Mouse (Mus musculus) urinary bladder, postnatal 36 days (tissue): ENCODE results near the gene Apc2.
A peak's percentile ranks its signal among the peaks of the same experiment; 100 is the strongest.

Source experiments
- DNase-seq, 2 experiments: peaks; one replicate each; pipeline ENCODE4 v3.0.0; 2022; ENCODE audit warnings: low spot score in 2 of 2, mixed read lengths in 1 of 2

Apc2 gene

GRCm38 (mm10) chr10:80262776-80263365 is 32.9 kb upstream of the Apc2 start:
- DNase-seq = no peak

DNA sequence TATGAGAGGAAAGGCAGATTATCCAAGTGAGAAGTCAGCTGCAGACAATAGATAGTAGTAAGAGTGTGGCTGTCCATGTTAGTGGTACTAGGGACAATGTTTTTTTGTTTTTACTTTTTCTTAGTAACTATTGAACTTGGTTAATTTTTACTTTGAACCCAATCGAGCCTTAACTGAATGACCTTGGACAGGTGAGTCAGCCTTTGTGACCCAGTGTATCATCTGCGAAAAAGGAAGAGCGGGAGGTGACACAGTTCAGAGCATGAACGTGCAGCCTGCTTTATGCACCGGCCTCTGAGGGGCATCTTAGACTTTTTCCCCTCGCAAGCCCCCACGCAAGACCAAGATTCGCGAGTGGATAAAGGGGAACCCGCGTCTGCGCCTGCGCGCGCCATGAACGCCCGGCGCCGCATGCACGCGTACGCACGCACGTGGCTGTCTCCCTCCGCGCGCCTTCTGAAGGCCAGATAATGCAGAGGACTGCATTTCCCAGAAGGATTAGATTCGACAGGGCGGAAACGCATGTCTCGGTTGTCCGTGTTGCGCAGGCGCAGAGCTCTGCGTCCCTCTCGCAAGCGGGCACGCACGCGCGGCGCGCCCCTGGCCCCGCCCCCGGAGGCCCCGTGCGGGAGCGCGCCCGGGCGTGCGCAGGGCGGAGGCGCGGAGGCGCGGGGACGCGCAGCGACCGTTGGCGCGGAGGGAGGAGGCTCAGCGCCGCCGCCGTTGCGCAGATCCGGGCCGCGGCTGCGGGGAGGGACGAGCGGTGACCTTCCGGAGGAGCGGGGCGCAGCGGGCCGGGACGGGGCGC is 31.2 kb upstream of the Apc2 start:
- peak; percentile 96 to 98 for DNase-seq

- no peak for DNase-seq
Observed at GRCm38 (mm10) chr10:80265149-80265486, 30.7 kb upstream of the Apc2 start.

DNA sequence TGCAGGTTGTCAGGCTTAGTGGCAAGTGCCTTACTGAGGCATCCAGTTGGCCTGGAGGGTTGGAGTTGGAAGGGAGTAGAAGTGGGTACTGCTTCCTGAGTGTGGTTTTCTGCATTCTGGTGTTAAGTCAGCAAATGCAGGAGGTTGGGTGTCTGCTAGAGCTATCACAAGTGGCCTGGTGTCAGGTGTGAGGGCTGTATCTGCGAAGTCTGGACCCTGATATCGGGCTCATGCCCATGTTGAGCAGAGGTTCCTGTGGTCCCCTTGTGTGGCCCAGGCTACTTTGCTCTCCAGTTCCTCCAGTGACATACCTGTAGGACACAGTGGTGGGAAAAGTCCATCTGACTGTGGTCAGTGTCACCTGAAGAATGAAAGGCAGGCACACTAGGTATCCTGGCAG is 25.7 kb upstream of the Apc2 start:
- no peak for DNase-seq

- DNase-seq = no peak
Observed at GRCm38 (mm10) chr10:80270734-80271181, 25.0 kb upstream of the Apc2 start.

GRCm38 (mm10) chr10:80271186-80271843 is 24.5 kb upstream of the Apc2 start:
- DNase-seq = no peak

- DNase-seq = no peak
Observed at GRCm38 (mm10) chr10:80271870-80272585, 23.7 kb upstream of the Apc2 start.

DNA sequence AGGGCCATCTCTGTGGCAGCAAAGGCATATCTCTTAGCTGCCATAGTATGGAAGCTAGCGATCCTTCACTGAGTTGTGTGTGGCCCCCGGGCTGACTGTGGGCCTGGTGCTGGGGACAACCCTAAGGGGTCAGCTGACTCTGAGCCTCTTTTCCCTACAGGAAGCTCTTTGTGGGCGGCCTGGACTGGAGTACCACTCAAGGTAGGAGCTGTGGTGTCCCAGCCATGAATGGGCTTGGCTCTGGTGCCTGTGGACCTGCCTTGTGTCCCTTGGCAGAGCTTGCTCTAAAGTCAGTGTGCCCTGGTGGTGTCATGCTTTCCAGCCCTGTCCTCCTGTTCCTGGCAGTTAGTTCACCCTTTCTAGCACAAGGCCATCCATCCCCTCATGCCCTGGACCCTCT is 21.9 kb upstream of the Apc2 start:
- no peak for DNase-seq

DNA sequence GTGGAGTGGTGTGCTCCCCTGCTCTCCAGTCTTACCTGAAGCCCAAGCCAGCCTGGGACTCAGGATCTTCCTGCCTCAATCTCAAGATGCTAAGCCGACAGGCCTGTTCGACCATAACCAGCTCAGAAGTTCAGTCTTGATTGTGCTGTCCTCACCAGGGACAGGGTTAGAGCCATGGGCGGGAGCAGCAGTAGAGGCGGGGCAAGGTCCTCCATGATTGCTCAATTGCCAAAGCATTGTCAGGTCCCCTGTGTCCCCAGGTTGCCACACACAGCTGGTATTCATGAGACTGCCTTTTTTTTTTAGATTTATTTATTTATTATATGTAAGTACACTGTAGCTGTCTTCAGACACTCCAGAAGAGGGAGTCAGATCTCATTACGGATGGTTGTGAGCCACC is 19.5 kb upstream of the Apc2 start:
- DNase-seq = no peak

GRCm38 (mm10) chr10:80278390-80278789 is 17.4 kb upstream of the Apc2 start:
- DNase-seq = no peak

- DNase-seq = no peak
Observed at GRCm38 (mm10) chr10:80279273-80279672, 16.5 kb upstream of the Apc2 start.

DNA sequence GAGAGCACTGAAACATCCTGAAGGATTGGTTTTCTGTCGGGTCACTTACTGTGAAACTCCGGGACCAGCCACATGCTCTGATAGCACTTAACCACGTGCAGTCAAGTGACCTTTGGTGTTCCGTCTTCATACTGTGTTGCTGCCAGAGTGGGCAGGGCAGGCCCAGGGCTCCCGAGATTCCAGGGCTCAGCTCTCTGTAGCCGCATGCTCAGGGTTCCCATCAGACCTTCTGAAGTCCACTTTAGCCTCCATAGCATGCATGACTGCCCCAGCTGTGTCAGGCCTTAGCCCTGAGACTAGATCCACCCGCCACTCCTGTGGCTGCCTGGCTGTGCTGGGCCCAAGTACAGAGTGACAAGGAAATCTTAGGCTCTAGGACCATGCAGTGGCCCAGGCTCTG is 14.5 kb upstream of the Apc2 start:
- DNase-seq = no peak

DNA sequence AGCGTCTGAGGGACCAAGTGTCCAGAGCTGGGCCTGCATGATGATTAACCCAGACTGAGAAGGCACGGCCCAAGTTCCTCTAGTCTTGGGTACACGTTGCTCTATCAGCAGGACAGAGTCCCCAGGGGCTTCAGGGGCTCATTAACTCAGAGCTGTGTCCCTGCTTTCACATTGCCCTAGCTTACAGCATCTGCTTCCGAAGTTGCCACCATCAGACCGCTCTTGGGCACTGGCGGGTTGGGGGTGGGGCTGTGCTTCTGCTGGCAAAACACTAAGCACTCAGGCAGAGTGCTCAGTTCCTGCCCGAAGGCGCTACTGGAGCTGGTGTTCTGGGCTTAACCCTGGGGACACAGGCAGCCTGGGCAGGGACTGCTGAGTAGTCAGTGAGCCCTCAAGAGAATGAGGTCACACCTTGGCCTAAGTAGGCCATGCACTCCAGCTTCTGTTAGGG is 13.8 kb upstream of the Apc2 start:
- DNase-seq = peak in 1 of 2 experiments; percentile 61

DNA sequence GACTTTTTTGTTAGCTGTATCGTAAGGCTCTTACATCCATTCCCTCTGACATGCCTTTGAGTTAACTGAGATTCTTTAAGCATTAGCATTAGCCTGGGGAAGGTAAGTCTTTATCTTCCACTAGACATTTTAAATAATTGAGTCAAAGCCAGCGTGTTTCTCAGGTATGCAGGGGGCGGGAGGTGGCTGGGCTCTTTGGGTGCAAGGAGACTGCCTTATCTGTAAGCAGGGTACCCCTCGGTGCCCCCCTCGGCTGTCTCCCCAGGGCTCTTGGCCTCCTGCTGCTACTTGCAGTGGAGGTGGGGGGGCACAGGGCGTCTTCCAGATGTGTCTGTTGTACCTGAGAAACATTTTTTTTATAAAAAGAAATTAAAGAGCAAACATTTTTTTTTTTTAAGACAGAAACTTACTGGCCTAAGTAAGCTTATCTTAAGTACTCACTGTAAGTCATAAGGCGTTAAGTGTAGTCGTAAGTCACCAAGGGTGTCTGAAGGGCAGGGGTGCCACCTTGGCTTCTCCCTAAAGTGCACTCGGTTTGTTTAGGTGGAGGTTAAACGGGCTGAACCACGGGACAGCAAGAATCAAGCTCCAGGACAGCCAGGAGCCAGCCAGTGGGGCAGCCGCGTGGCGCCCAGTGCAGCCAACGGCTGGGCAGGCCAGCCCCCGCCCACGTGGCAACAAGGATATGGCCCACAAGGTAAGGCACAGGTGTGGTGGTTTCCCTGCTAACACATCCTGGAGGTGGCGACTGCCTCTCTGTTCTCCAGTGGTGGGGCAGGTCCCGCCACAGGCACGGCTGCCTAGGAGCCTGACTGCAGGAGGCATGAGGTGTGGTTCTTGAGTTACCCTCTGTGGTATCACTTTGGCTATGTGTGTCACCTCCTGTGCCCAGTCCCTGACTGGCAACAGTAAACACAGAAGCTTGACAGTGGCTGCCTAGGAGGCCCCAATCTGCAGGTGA is 13.0 kb upstream of the Apc2 start:
- no peak for DNase-seq

GRCm38 (mm10) chr10:80285222-80286070 is 10.3 kb upstream of the Apc2 start:
- no peak for DNase-seq

GRCm38 (mm10) chr10:80288097-80288496 is 7.7 kb upstream of the Apc2 start:
- no peak for DNase-seq

DNA sequence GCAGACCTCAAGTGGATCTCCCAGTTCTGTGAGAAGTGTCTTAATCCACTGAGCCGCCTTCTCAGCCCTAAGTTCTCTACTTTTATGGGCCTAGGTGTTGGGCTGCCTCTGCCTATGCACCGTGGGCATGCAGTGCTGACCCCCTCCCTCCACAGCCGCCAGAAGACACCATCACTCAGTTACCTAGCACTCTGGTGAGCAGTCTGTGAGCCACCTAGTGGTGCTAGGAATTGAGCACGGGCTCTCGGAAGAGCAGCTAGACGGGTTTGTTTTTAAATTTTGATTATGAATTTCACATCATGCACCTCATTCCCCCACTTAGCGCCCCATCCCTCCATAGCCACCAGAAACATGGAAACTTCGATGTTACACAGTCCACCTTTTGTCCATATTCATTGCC is 7.1 kb upstream of the Apc2 start:
- DNase-seq = no peak

- DNase-seq = peak; percentile 86 to 95
Observed at GRCm38 (mm10) chr10:80292251-80293146, 3.3 kb upstream of the Apc2 start, which contains the start of gene Rps15. TSS of gene Rps15 (plus strand) at chr10:80292453.

GRCm38 (mm10) chr10:80293325-80293724 is 2.5 kb upstream of the Apc2 start:
- DNase-seq = no peak
